Mouse (Mus musculus) urinary bladder, postnatal 4 days (tissue): ENCODE measurements around the gene Hsdl1.

ENCODE experiments used
- DNase-seq, 2 experiments: peaks; one replicate each; pipeline ENCODE4 v3.0.0; 2021 to 2022; ENCODE audit warnings: low spot score in 2 of 2

Gene Hsdl1

GRCm38 (mm10) chr8:119574437-119575365 lies at the start of gene Hsdl1, which contains the start of gene Dnaaf1:
Gene Hsdl1, minus strand, starts transcription at chr8:119575183.
Gene Dnaaf1, plus strand, starts transcription at chr8:119575235.
- peak; percentile 91 to 97 for DNase-seq

GRCm38 (mm10) chr8:119623744-119624143 lies 48.8 kb upstream of the Hsdl1 start:
- no peak for DNase-seq

GRCm38 (mm10) chr8:119623061-119623460 lies 48.1 kb upstream of the Hsdl1 start:
- no peak for DNase-seq

- DNase-seq, result no peak
Measured at GRCm38 (mm10) chr8:119622555-119622954, 47.6 kb upstream of the Hsdl1 start.

GRCm38 (mm10) chr8:119620848-119621465 lies 46.0 kb upstream of the Hsdl1 start:
- DNase-seq, result no peak

GRCm38 (mm10) chr8:119620116-119620840 lies 45.3 kb upstream of the Hsdl1 start:
- no peak for DNase-seq

- DNase-seq, result no peak
Measured at GRCm38 (mm10) chr8:119618887-119619286, 43.9 kb upstream of the Hsdl1 start.

GRCm38 (mm10) chr8:119617586-119617985 lies 42.6 kb upstream of the Hsdl1 start:
- DNase-seq, result no peak

- no peak for DNase-seq
Measured at GRCm38 (mm10) chr8:119616811-119617210, 41.8 kb upstream of the Hsdl1 start.

GRCm38 (mm10) chr8:119616358-119616757 lies 41.4 kb upstream of the Hsdl1 start:
- DNase-seq, result no peak

- DNase-seq, result no peak
Measured at GRCm38 (mm10) chr8:119615096-119615495, 40.1 kb upstream of the Hsdl1 start.

- DNase-seq, result no peak
Measured at GRCm38 (mm10) chr8:119612471-119612870, 37.5 kb upstream of the Hsdl1 start, which contains the start of gene Adad2. Gene Adad2, plus strand, starts transcription at chr8:119612747.

GRCm38 (mm10) chr8:119606224-119606623 lies 31.2 kb upstream of the Hsdl1 start:
- no peak for DNase-seq

GRCm38 (mm10) chr8:119604996-119605395 lies 30.0 kb upstream of the Hsdl1 start, which contains the start of gene Taf1c:
Gene Taf1c, minus strand, starts transcription at chr8:119605222.
- peak; percentile 86 to 92 for DNase-seq

GRCm38 (mm10) chr8:119604398-119604803 lies 29.4 kb upstream of the Hsdl1 start:
- no peak for DNase-seq

- no peak for DNase-seq
Measured at GRCm38 (mm10) chr8:119603771-119604170, 28.8 kb upstream of the Hsdl1 start.

GRCm38 (mm10) chr8:119591456-119591855 lies 16.5 kb upstream of the Hsdl1 start:
- no peak for DNase-seq

- no peak for DNase-seq
Measured at GRCm38 (mm10) chr8:119590348-119590747, 15.4 kb upstream of the Hsdl1 start.

- DNase-seq, result no peak
Measured at GRCm38 (mm10) chr8:119588844-119589243, 13.9 kb upstream of the Hsdl1 start.

- DNase-seq, result no peak
Measured at GRCm38 (mm10) chr8:119588321-119588720, 13.3 kb upstream of the Hsdl1 start.

GRCm38 (mm10) chr8:119585901-119586300 lies 10.9 kb upstream of the Hsdl1 start:
- no peak for DNase-seq
